Mouse (Mus musculus) heart, embryonic 11.5 days (tissue): ENCODE results near the gene Cdc37. TPM values are rescaled to one million over a fixed set of nuclear protein-coding genes. Genes with fewer than 3 reads are reported as not detected.
"Not testable (repeated sequence)": the region's sequence is repeated elsewhere in the genome, so short reads cannot be mapped to it uniquely, and the experiment has no call there.

Source experiments
- ATAC-seq: fragments of 200-750 bp; cut with Nextera tagmentation; replicated peaks from 2 replicates; pipeline ENCODE4 v1.8.0; 2017; ENCODE audit warnings: moderate library complexity; ENCODE audit not compliant: insufficient number of reproducible peaks, low FRiP score, low TSS enrichment
- H3K27ac ChIP-seq: fragments of 300-500 bp; sonication (generic); 2 replicates; pipeline ENCODE4 v1.5.1; 2014; ENCODE audit warnings: mild to moderate bottlenecking, low read depth, low read length
- H3K27me3 ChIP-seq: fragments of 300-500 bp; sonication (generic); 2 replicates; pipeline ENCODE4 v1.6.1; 2014; ENCODE audit warnings: mild to moderate bottlenecking, low read length, mixed read lengths; ENCODE audit not compliant: control insufficient read depth, insufficient read depth
- H3K36me3 ChIP-seq: fragments of 300-500 bp; sonication (generic); 2 replicates; pipeline ENCODE4 v1.6.1; 2014; ENCODE audit warnings: mild to moderate bottlenecking, low read length, moderate library complexity, mixed read lengths; ENCODE audit not compliant: control insufficient read depth, insufficient read depth
- H3K4me1 ChIP-seq: fragments of 300-500 bp; sonication (generic); 2 replicates; pipeline ENCODE4 v1.6.1; 2014; ENCODE audit warnings: low read length; ENCODE audit not compliant: control insufficient read depth, insufficient read depth
- H3K4me2 ChIP-seq: fragments of 300-500 bp; sonication (generic); 2 replicates; pipeline ENCODE4 v1.6.1; 2014; ENCODE audit warnings: mild to moderate bottlenecking, moderate library complexity
- H3K4me3 ChIP-seq: fragments of 300-500 bp; sonication (generic); 2 replicates; pipeline ENCODE4 v1.5.1; 2014; ENCODE audit warnings: low read depth, low read length
- H3K9ac ChIP-seq: fragments of 300-500 bp; sonication (generic); 2 replicates; pipeline ENCODE4 v1.6.1; 2014; ENCODE audit warnings: mild to moderate bottlenecking, low read depth, low read length, moderate library complexity
- H3K9me3 ChIP-seq: fragments of 300-500 bp; sonication (generic); replicated peaks from 2 replicates; pipeline ENCODE4 v1.6.1; 2016; ENCODE audit warnings: low read length; ENCODE audit not compliant: control insufficient read depth
- WGBS: fragments of 180-500 bp; shearing (Covaris S2); extraction: QIAGEN DNeasy Blood & Tissue Kit; methylation state at CpG from one replicate; pipeline ENCODE4 v1.1.7; 2014; ENCODE audit not compliant: insufficient replicate concordance; 5-methylcytosine and 5-hydroxymethylcytosine counted together
- polyA plus RNA-seq: library from polyadenylated mRNA; unstranded; fragments of >200 nt; fragmentation: Nextera tagmentation; extraction: Ambion mirVana; gene quantifications from 2 replicates; pipeline ENCODE4 v1.2.1, GENCODE M21; 2014

Cdc37 gene
- 254 and 266 TPM in 2 replicates for polyA plus RNA-seq

DNA sequence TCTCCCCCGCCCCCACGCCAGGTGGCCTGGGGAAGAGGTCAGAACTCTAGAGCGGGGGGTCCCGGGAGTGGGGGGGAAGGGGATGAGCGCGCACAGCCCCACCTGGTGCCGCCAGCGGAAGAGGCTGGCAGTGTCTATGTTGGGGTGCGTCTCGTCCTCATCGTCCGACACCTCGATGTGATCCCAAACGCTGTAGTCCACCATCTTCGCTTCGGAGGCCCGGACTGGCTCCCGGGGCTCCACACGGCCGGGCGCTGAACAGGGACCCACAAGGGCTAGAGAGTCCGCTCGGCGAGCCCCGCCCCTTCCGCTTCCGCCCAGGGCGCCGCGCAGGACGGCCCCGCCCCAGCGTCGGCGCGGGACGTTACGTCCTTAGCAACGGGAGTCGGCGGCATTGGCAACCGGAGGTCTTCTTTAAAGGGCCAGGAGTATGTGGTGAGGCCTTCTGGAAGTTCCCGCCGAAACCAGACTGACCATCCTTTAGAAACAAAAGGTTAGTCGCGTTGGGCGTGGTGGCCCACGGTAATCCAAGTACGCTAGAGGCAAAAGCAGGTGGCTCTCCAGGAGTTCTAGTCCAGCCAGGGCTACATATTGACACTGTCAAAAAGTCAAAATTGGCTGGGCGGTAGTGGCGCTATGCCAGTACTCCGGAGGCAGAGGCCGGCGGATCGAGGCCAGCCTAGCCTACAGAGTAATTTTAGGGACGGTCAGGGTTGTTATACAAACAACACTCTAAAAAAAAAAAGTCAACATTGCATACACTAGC lies at the start of gene Cdc37:
Cdc37 (minus strand) TSS at position 329 of the 766 bp plus-strand sequence.
- WGBS, result 4% methylated on average over 56 of the region's 56 CpGs
- H3K9ac ChIP-seq, result peak within 1 kb of the TSS; percentile 82
- no peaks in the 10 kb centered on the region for H3K36me3 ChIP-seq
- peak within 1 kb of the TSS; percentile 92 for H3K4me2 ChIP-seq
- peak within 1 kb of the TSS; percentile 73 for H3K4me3 ChIP-seq
- no peaks in the 10 kb centered on the region for H3K27me3 ChIP-seq
- peak; percentile 91 for ATAC-seq
- H3K4me1 ChIP-seq, result peaks cover 44% of the 10 kb centered on the region
- no peaks in the 10 kb centered on the region for H3K9me3 ChIP-seq
- peak within 1 kb of the TSS; percentile 62 for H3K27ac ChIP-seq

DNA sequence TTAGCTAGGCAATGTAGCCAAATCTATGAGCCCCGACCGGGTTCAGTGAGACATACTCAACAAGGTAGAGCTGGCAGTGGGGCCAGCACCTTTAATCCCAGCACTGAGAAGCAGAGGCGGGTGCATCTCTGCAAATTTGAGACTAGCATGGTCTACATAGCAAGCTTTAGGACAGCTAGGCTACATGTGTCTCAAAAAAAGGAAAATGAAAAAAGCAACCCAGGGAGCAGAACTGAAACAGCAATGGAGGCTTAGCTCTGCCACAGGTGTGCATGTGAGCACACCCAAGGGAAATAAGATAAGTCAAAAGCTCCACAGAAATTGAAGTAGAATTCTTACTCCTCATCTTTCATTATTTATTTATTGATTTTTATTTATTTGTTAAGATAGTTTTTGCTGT lies 49.2 kb upstream of the Cdc37 start:
- Histone ChIP-seq H3K9me3 (no peaks in the 10 kb centered on the region), H3K4me3 (no peak overlapping the region), H3K4me2 (no peak overlapping the region), H3K4me1 (no peaks in the 10 kb centered on the region), H3K36me3 (no peaks in the 10 kb centered on the region), H3K27ac (no peak overlapping the region), H3K9ac (no peak overlapping the region), H3K27me3 (no peaks in the 10 kb centered on the region)
- WGBS, result 75% methylated on average over 3 of the region's 3 CpGs
- ATAC-seq, result no peak

DNA sequence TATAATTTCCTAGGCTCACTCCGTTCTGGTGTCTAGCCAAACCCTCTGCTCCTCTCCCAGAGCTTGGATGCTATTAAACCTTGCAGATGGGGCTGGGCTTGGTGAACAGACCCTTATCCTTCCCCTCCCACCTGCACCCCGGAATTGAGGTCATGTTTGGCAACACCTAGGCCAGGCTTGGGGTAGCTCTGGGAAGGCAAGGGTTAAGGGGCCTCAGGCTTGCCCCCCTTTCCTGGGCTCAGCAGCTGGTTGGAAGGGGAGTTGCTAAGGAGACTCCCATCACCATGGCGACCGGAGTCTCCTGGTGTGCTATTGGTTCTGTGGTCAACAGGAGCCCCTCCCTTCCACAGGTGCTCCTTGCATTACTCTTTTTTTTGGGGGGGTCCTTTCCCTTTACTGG lies 48.2 kb upstream of the Cdc37 start:
- Histone ChIP-seq H3K4me3 (no peak overlapping the region), H3K9ac (no peak overlapping the region), H3K4me2 (no peak overlapping the region), H3K36me3 (no peaks in the 10 kb centered on the region), H3K9me3 (no peaks in the 10 kb centered on the region), H3K27me3 (no peaks in the 10 kb centered on the region), H3K27ac (no peak overlapping the region), H3K4me1 (no peaks in the 10 kb centered on the region)
- 36% methylated on average over 4 of the region's 4 CpGs for WGBS
- no peak for ATAC-seq

DNA sequence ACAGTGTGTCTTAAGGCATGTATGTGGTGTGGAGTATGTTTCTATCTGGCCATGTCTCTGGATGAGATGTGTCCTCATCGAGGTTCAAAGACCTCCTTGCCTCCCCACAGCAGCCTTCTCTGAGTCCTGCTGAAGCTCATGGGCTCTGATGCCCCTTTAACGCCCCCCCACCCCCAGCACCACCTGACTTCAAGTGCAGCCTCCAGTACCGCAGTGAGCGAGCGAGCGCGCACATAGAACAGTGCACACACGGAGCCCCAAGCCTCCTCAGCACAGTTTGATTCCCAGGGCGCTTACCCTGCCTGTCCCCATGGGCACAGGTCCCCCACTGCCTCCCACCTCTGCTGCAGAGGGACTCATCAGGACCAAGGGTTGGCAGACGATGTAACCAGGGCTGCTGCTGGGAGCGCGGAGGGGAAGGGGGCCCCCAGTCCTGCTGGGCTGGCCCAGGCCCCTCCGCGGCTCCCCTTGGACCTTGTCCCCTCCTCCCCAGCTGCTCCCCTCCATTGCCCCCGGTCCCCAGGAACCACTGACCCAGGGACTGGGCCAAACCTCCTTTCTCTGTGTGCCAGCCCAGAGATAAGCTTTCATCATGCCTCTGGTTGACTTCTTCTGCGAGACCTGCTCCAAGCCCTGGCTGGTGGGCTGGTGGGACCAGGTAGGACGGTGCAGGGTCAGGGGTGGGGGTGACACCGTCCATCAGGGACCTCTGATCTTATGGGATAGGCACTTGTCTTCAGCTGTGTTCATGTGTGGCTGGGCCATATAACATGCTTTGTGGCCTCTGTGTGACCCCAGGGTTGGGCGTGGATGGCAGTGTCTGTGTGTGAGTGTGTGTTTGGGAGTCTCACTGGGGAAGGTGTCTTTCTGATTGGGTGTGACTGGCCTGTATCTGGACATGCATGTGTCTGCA lies 47.0 kb upstream of the Cdc37 start:
- WGBS, result 54% methylated on average over 19 of the region's 19 CpGs
- no peak overlapping the region for H3K9ac ChIP-seq
- ATAC-seq, result no peak
- no peaks in the 10 kb centered on the region for H3K4me1 ChIP-seq
- H3K27me3 ChIP-seq, result no peaks in the 10 kb centered on the region
- no peak overlapping the region for H3K27ac ChIP-seq
- H3K4me2 ChIP-seq, result peak overlapping the region; percentile 50
- no peaks in the 10 kb centered on the region for H3K9me3 ChIP-seq
- H3K4me3 ChIP-seq, result peak overlapping the region; percentile 27
- H3K36me3 ChIP-seq, result peaks cover 3% of the 10 kb centered on the region; the same call in 1 of the 2 replicates

DNA sequence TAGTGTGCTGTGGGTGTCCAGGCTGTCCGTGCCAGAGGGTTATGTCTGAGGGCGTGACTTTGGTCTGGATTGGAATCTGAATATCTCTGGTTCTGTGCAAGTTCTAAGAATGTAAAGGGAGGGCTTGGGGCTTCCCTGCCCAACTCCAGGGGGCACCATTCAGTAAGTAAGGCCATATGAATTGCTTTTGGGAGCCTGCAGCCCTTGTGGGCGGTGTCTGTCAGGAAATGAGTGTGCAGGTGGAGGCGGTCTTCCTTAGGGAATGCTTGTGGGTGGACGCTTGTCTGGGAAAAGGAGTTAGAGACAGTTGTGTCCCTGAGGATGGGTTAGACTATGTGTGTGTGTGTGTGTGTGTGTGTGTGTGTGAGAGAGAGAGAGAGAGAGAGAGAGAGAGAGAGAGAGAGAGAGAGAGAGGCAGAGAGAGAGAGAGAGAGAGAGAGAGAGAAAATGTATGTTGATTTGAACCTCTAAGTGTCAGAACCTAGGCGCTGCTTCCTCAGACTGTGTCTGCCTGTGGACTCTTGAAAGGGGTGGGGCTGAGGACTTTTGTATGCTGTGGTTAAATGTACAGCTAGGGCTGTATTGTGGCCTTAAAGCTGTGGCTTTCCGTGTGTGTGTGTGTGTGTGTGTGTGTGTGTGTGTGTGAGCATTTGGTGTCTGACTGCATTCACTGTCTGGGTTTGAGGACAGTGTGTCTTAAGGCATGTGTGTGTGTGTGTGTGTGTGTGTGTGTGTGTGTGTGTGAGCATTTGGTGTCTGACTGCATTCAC lies 46.1 kb upstream of the Cdc37 start:
- H3K27me3 ChIP-seq, H3K4me3 ChIP-seq, ATAC-seq, H3K36me3 ChIP-seq, H3K4me2 ChIP-seq, H3K4me1 ChIP-seq, H3K9me3 ChIP-seq, H3K27ac ChIP-seq, H3K9ac ChIP-seq: not testable (repeated sequence)
- 65% methylated on average over 7 of the region's 7 CpGs for WGBS

DNA sequence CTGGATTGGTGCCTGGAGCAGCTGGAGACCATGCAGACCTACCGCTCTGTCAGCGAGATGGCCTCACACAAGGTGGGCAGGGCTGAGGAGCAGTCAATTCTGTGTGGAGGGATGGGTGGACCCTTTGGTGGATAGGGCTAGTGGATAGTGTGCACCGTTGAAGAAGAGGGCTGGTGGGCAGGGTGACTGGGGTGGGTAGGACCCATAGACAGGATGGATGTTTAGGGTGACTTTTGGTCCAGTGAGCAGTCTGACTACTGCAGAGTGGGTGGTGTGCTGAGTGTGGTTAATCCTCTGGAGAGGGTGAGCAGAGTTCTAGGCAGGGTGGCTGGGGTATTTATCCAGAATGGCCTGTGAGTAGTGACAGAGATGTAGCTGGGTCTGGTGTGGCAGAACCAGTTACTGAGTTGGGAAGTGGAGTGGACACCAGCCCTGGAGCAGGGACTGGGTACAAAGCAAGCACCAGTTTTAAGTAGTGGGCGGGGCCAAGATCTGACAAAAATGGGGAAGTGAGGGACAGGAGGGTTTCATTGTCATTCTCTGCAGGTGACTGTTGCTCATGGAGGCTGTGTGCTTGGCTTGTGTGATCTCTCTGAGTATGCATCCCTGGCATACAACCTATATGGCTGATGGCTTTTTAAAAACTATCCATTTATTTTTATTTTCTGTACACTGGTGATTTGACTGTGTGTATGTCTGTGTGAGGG lies 45.2 kb upstream of the Cdc37 start:
- peaks cover 3% of the 10 kb centered on the region; the same call in 1 of the 2 replicates for H3K36me3 ChIP-seq
- no peak overlapping the region for H3K9ac ChIP-seq

DNA sequence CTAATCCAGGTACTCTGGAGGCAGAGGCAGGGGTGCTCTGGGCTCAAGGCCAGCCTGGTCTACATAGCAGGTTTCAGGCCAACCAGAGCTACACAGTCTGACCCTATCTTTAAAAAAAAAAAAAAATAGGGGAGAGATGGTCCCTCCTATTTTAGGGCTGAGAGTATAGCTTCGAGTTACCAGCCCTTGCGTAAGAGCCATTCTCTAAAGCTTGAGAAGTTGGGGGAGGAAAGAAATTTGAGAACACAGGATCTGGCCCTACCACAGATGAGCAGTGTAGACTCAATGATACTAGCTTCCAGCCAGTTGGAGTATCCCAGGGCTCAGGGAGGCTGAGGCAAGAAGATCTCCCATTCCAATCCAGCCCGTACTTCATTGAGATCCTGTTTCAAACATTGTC lies 44.0 kb upstream of the Cdc37 start:
- H3K4me3 ChIP-seq, result no peak overlapping the region
- no peak overlapping the region for H3K4me2 ChIP-seq
- no peaks in the 10 kb centered on the region for H3K27me3 ChIP-seq
- ATAC-seq, result no peak
- WGBS, result 80% methylated on average over 3 of the region's 3 CpGs
- no peak overlapping the region for H3K27ac ChIP-seq
- H3K36me3 ChIP-seq, result peaks cover 3% of the 10 kb centered on the region; the same call in 1 of the 2 replicates
- H3K4me1 ChIP-seq, result no peaks in the 10 kb centered on the region
- no peaks in the 10 kb centered on the region for H3K9me3 ChIP-seq
- no peak overlapping the region for H3K9ac ChIP-seq

More for the DNA sequence above, 45.2 kb upstream of the Cdc37 start:
- no peak overlapping the region for H3K27ac ChIP-seq
- H3K4me2 ChIP-seq, result no peak overlapping the region
- no peak for ATAC-seq
- H3K27me3 ChIP-seq, result no peaks in the 10 kb centered on the region
- H3K9me3 ChIP-seq, result no peaks in the 10 kb centered on the region
- H3K4me3 ChIP-seq, result no peak overlapping the region
- WGBS, result 82% methylated on average over 4 of the region's 4 CpGs
- no peaks in the 10 kb centered on the region for H3K4me1 ChIP-seq

DNA sequence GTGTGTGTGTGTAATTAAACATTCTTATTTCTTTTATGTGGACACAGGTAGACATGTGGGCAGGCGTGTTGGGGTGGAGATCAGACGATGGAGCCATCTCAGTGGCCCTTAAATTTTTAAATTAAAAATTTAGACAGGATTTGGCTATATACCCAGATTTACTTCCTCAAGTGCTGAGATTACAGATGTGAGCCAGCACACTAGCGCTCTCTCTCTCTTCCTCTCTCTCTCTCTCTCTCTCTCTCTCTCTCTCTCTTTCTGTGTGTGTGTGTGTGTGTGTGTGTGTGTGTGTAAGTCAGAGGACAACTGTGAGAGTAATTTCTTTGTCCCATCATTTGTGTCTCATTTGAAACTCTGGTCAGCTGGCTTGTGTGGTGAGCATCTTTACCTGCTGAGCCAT lies 40.9 kb upstream of the Cdc37 start:
- H3K4me3 ChIP-seq, result no peak overlapping the region
- no peak overlapping the region for H3K27ac ChIP-seq
- WGBS, result 90% methylated on average over 3 of the region's 3 CpGs
- H3K36me3 ChIP-seq, result peaks cover 3% of the 10 kb centered on the region; the same call in 1 of the 2 replicates
- no peak overlapping the region for H3K9ac ChIP-seq
- no peak overlapping the region for H3K4me2 ChIP-seq
- no peak for ATAC-seq
- no peaks in the 10 kb centered on the region for H3K9me3 ChIP-seq
- no peaks in the 10 kb centered on the region for H3K27me3 ChIP-seq
- peaks cover 7% of the 10 kb centered on the region; the same call in 1 of the 2 replicates for H3K4me1 ChIP-seq
